Mouse (Mus musculus) spleen, postnatal 4 days (tissue): ENCODE data around the gene Xrcc5.

Experiments
- DNase-seq, 2 experiments: peaks; one replicate each; pipeline ENCODE4 v3.0.0; 2022; ENCODE audit warnings: low spot score in 2 of 2

The Xrcc5 gene

DNA sequence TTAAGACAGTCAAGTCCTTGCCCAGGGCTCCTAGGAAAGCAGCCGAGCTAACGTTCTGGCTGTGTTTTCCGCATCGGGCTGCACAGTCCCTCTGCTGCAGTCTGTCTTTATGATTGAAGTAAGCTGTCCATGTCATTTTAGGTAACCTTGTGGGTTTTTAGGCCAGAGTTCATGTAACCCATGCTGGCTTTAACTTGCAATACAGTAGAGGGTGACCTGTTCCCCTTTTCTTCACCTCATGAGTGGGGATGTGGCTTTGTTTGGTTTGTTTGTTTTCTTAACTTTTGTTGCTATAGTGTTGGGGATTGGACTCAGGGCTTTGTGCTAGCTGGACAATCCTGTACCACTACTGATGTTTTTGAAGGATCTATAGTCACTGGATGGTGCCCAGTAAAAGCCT lies 83.2 kb downstream of the Xrcc5 start:
- DNase-seq, result no peak

DNA sequence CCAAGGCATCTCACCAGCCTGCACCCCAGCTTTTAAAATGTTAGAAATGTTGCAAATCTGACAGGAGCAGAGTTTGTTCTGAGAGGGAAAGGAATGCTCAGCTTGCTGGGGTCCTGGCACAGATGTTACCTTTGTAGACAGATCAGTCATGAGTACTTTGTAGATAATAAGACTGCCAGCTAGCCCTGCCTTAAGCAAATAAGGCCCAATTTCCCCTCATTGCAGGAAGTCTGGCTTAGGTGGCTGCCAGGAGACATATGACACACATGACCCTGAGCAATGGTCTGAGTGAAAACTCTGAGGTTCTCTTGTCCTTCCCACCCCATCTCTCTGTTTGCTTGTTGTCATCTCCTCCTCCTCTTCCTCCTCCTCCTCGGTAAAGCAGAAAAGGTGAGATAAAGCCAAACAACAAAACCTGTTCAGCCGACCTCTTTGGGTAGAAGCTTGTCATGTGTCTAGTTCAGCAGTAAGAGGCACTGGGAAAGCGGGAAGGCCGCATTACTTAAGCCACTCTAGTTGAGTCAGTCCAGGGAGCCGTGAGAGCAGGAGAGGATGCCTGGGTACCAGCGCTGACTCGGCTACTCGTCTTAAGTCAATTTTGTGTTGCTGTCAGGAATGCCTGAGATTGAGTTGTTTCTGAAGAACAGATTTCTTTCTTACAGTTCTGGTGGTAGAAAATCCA lies 92.6 kb downstream of the Xrcc5 start:
- DNase-seq, result no peak

GRCm38 (mm10) chr1:72400616-72401015 lies 93.4 kb downstream of the Xrcc5 start:
- no peak for DNase-seq

- no peak for DNase-seq
Measured at GRCm38 (mm10) chr1:72401331-72402069, 94.3 kb downstream of the Xrcc5 start.

- peak in 1 of 2 experiments; percentile 39 for DNase-seq
Measured at GRCm38 (mm10) chr1:72406505-72407079, 99.4 kb downstream of the Xrcc5 start.

DNA sequence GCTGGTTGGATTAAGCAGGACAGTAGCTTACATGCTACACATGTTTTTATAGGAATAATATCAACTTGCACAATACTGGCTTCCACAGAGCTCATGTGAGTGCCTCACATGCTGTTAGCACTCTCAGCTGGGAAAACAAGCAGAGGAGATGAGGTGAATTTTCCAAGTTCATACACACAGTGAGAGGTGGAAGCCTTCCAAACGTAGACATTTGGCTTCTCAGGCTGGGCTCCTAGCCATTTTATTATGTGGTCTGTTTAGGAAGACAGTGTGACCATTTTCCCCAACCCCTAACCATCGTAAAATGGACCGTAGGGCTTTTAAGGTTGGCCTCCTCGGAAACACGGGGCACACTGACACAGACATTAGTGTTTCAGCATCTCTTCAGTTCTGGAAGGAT lies 102.7 kb downstream of the Xrcc5 start:
- DNase-seq, result no peak

DNA sequence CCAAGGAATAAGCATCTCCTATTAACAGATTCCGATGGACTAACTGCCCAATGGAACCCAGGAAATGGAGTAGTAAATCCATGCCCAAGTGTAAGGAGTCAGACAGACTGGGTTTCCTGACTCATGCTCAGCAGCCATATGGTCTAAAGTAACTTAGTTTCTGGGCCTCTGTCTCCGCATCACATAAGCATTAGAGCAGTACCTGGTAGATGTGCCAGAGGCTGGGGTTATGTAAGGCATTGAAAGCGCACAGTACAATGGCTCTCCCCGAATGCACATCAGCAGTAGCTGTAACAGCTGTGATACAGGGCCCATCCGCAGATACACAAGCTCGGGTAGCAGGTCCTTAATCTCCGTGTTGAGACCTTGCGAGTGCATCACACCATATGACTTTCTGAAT lies 103.9 kb downstream of the Xrcc5 start:
- DNase-seq, result no peak

DNA sequence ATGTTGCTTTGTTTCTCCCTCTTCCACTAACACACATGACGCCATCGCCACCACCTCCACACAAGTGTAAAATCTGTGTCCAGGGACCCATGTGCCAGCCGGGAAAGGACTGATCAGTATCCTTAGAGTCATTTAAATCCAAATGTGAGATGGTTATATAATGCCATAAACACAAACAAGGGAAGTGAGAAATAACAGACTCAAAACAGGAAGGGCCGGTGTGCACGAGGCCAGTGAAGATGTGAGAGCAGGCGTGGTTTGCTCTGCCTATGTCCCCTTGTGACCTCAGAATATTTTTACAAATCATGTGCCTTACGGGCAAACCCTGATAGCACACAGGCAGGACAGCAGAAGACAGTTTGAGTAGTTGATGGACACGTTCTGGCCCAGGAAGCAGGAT lies 106.0 kb downstream of the Xrcc5 start:
- DNase-seq, result no peak

DNA sequence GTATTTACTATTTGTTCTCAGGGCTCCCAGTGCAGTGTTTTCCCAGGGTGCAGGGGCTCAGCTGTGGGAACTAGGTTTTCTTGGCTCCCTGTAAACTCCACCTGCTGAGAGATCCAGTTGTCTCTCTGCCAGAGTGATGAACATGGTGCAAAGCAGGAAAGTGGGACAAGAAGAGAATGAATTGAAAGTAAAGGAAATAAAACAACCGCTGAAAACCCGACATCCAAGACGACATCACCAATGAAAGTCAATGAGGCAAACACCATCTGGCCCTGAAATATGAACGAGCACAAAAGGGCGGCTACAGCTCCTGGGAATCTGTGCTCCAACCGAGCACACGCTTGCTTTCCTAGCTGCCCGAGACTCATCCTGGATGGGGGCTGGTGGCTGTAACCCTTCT lies 106.9 kb downstream of the Xrcc5 start:
- no peak for DNase-seq

DNA sequence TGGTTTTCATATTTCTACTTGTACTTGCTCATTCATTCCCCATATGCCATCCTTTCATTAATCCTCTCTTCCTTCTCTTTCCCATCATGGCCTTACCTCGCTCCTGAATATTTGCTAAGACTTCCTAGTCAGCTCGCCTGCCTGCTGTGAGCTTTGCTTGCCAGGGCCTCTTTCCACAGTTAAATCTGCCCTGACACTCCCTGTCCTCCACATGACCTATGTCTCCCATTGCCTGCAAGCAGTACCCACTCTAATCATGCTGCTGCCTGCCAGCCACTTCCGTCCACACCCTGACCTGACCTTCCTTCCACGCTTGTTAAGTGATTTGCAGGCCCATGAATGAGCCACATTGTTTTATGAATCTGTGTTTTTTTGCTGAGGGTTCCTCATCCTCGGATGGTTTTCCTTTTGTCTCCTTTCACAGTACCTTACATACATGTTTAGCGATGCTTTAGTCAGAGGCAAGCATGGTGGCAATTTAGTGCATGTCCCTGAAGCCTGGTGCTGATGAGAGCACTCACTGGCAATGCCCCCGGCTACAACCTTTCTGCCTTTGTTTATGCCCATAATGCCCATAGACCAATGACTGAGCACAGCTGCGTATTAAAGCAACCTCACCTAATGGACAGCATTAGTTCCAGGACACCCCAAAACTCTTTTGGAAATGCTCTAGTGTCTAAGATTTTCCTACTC lies 107.5 kb downstream of the Xrcc5 start:
- DNase-seq, result no peak

DNA sequence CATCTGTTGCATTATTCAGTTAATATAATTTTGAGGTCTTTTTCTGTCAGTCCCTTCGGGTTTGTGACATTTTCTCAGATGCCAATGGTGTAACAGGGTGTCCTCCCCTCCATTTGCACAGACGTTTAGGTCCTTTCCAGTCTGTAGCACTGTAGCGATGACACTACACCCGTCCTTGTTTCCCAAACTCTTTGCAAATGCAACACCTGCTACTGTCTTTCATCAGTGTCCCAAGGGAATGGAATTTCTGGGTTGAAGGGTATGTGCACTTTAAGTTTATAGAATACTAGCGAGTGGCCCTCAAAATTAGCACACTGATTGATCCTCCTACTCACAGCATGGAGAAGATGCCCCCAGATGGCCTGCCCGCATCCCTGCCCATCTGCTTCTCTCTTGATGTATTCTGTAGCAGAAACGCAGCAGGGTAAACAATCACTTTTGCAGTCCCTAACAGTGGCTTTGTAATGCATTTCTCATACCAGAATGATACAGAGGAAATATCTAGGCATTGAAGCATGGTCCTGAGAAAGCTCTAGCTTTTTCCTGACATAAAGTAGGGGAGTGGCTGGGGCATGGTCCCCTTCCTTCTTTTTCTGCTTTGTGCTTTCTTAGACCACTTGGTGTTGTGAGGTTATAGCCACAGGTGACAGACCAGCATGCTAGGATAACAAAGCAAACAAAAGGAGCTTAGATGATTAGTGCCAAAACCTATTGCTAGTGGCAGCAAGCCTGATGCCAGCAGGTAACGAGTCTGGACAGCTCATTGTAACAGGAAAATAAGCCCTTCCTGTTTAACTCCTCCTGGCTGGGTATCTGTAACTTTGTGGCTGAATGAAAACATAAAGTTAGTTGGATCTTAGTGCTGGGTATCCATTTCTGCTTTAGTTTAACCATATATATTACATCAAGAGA lies 111.8 kb downstream of the Xrcc5 start:
- DNase-seq, result no peak

DNA sequence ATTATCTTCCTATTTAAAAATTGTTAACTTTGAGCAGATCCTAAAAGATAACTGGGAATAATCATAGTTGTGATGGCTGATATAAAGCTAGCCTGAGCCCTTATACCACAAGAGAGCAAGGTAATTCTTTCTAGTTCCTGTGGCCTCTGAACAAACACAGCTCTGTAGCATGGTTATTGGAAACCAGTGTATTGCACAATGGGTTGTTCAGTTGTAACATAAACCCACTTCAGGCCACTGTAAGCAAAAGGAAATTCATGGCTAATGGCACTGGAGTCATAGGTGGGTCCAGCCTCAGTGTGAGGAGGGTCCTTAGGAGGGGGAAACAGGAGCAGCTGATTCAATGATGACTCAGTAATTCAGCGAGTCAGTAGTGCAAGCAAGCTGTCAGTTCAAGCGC lies 113.0 kb downstream of the Xrcc5 start:
- DNase-seq, result no peak

DNA sequence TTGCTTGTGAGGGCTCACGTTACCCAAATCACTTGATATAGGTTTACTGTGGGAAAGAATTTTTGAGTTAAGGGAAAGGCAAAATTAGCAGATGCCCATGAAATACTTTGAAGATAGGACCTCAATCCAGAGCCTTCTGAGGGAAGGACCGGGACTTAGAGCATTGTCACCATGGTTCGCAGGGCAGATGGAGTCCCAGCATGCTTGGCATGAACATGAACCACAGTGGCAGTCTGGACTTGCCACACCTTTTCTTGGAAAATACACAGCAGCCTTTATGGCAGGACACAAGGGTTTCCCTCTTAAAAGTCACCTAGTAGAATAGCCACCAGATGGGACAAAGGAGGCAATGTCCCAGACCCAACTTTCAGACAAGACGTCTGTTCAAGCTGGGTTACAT lies 114.9 kb downstream of the Xrcc5 start:
- DNase-seq, result peak in 1 of 2 experiments; percentile 29

GRCm38 (mm10) chr1:72426456-72426855 lies 119.2 kb downstream of the Xrcc5 start:
- no peak for DNase-seq

- peak; percentile 51 to 73 for DNase-seq
Measured at GRCm38 (mm10) chr1:72428526-72428925, 121.3 kb downstream of the Xrcc5 start.

DNA sequence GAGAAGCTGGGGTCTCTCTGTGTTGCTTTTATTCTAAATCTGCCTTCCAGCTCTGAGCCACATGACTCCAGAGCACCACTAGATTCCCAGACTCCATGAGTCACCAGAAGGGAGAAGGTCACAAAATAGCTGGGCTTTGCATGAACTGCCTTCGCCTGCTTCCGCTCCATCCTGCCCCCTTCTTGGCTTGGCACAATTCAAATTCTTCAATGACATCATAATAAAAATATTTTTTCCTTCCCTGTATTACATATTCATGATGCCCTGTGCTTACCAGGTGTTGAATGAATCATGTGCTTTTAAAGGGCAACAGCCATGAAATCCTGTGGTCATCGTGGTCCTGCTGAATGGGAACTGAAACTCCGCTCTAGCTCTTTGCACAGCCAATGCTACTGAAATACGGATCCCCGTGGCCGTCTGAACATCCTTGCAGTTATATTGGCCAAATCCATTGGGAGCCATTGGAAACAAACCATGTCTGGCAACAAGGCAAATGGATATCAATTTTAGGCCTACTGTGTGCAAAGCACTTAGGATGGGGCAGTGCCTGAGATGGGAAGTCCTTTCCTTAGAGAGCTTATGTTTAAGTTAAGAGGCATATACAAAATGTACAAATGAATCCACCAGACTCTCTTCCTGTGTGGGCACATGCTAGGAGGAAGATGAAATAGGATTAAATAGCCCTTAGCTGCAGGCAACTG lies 122.0 kb downstream of the Xrcc5 start:
- no peak for DNase-seq

DNA sequence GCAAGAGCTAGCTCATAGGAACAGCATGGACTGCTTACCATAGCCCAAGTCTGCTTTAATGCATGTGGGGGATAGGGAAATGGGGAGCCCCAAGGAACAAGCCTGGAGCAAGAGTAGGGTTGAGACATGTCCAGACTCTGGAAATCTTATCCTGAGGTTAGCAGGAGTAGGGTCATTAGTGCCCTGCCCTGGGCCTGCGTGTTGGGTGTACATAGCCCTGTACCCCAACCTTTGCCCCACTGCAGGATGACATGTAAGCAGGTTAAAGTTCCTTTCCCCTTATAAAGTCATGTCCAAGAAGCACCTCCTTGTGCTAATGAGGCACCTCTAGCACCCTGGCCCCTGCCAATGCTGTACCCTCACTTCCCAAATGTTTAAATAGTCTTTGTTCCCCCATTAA lies 125.4 kb downstream of the Xrcc5 start:
- DNase-seq, result no peak

- no peak for DNase-seq
Measured at GRCm38 (mm10) chr1:72434510-72434909, 127.3 kb downstream of the Xrcc5 start.

GRCm38 (mm10) chr1:72436967-72437366 lies 129.7 kb downstream of the Xrcc5 start:
- DNase-seq, result no peak

DNA sequence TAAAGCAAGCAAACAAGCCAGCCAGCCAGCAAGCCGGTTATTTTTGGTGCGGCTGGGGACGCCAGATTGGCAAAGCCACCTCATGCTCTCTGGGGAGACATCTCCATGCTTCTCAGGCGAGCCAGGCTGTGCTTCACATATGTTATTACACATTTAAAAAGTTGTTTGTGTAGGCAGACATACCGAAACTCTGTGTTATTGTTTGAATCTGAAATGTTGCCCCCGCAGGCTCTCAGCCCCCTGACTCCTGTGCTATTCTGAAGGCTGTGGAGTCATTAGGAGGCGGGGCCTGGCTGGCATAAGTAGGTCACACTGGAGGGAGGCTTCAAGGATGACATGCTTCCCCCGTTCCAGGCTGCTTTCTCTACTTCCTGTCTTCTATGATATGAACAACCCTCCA lies 131.9 kb downstream of the Xrcc5 start:
- no peak for DNase-seq

DNA sequence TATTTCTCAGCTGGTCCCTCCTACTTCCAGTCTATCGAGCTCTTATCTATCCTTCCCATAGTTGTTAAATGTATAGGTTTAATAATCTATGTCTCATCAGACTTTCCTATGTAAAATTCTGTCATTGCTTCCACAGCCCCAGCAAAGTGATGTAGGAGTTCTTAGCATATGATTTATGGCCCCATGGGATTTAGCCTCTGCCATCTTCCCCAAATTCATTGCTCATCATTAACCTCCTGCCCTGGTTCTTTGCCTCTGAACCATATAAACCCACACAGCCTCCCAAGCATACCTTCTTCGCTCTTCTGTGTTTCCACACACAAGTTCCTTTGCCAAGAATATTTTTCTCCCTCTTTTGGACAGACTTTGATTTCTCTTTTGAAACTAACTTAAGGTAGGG lies 135.5 kb downstream of the Xrcc5 start:
- DNase-seq, result no peak
